Mouse (Mus musculus): ENCODE measurements around the gene Osbpl2. TPM values are rescaled to one million over a fixed set of nuclear protein-coding genes. Genes with fewer than 3 reads are reported as not detected.

The Osbpl2 gene
- polyA plus RNA-seq, 1 experiment from 2014 or later: 33.4 TPM

GRCm38 (mm10) chr2:180084565-180084964, 34.5 kb upstream of the Osbpl2 start:
- no peak overlapping the region for H3K27ac ChIP-seq (ENCODE audit: low read depth, low read length)
- H3K27me3 ChIP-seq (ENCODE audit: control insufficient read depth, insufficient read depth, low read length): no peaks in the 10 kb centered on the region; the same call in 1 of the 2 replicates
- no peak overlapping the region for H3K9ac ChIP-seq (ENCODE audit: low read depth, low read length)
- no peak overlapping the region for H3K4me3 ChIP-seq (ENCODE audit: low read depth, low read length)
- ATAC-seq (replicated peaks; ENCODE audit: insufficient number of reproducible peaks, low FRiP score, low TSS enrichment): no peak
- H3K9me3 ChIP-seq (replicated peaks; ENCODE audit: control insufficient read depth, low read length): no peaks in the 10 kb centered on the region
- peaks cover 3% of the 10 kb centered on the region for H3K36me3 ChIP-seq (ENCODE audit: control insufficient read depth, insufficient read depth, low read length)
- H3K4me1 ChIP-seq (ENCODE audit: control insufficient read depth, insufficient read depth, low read length): no peaks in the 10 kb centered on the region
- 46% methylated on average over 3 of the region's 3 CpGs for WGBS (ENCODE audit: insufficient replicate concordance)
- no peak overlapping the region for H3K4me2 ChIP-seq

GRCm38 (mm10) chr2:180085926-180086636, 33.0 kb upstream of the Osbpl2 start:
- Histone ChIP-seq H3K4me1 (ENCODE audit: control insufficient read depth, insufficient read depth, low read length) (no peaks in the 10 kb centered on the region), H3K4me3 (ENCODE audit: low read depth, low read length) (no peak overlapping the region), H3K4me2 (no peak overlapping the region), H3K27ac (ENCODE audit: low read depth, low read length) (no peak overlapping the region), H3K36me3 (ENCODE audit: control insufficient read depth, insufficient read depth, low read length) (peaks cover 3% of the 10 kb centered on the region), H3K9me3 (replicated peaks; ENCODE audit: control insufficient read depth, low read length) (no peaks in the 10 kb centered on the region), H3K9ac (ENCODE audit: low read depth, low read length) (no peak overlapping the region), H3K27me3 (ENCODE audit: control insufficient read depth, insufficient read depth, low read length) (no peaks in the 10 kb centered on the region; the same call in 1 of the 2 replicates)
- ATAC-seq (replicated peaks; ENCODE audit: insufficient number of reproducible peaks, low FRiP score, low TSS enrichment): no peak
- WGBS (ENCODE audit: insufficient replicate concordance): 69% methylated on average over 16 of the region's 16 CpGs

GRCm38 (mm10) chr2:180086637-180087027, 32.5 kb upstream of the Osbpl2 start:
- Histone ChIP-seq H3K9ac (ENCODE audit: low read depth, low read length) (no peak overlapping the region), H3K36me3 (ENCODE audit: control insufficient read depth, insufficient read depth, low read length) (peaks cover 3% of the 10 kb centered on the region), H3K9me3 (replicated peaks; ENCODE audit: control insufficient read depth, low read length) (no peaks in the 10 kb centered on the region), H3K4me3 (ENCODE audit: low read depth, low read length) (no peak overlapping the region), H3K27ac (ENCODE audit: low read depth, low read length) (no peak overlapping the region), H3K27me3 (ENCODE audit: control insufficient read depth, insufficient read depth, low read length) (no peaks in the 10 kb centered on the region; the same call in 1 of the 2 replicates), H3K4me1 (ENCODE audit: control insufficient read depth, insufficient read depth, low read length) (no peaks in the 10 kb centered on the region), H3K4me2 (no peak overlapping the region)
- 88% methylated on average over 5 of the region's 5 CpGs for WGBS (ENCODE audit: insufficient replicate concordance)
- ATAC-seq (replicated peaks; ENCODE audit: insufficient number of reproducible peaks, low FRiP score, low TSS enrichment): no peak

- Histone ChIP-seq H3K36me3 (ENCODE audit: control insufficient read depth, insufficient read depth, low read length) (peaks cover 3% of the 10 kb centered on the region), H3K4me2 (no peak overlapping the region), H3K4me3 (ENCODE audit: low read depth, low read length) (no peak overlapping the region), H3K4me1 (ENCODE audit: control insufficient read depth, insufficient read depth, low read length) (no peaks in the 10 kb centered on the region), H3K27me3 (ENCODE audit: control insufficient read depth, insufficient read depth, low read length) (no peaks in the 10 kb centered on the region; the same call in 1 of the 2 replicates), H3K27ac (ENCODE audit: low read depth, low read length) (no peak overlapping the region), H3K9ac (ENCODE audit: low read depth, low read length) (no peak overlapping the region), H3K9me3 (replicated peaks; ENCODE audit: control insufficient read depth, low read length) (no peaks in the 10 kb centered on the region)
- WGBS (ENCODE audit: insufficient replicate concordance): 84% methylated on average over 4 of the region's 4 CpGs
- ATAC-seq (replicated peaks; ENCODE audit: insufficient number of reproducible peaks, low FRiP score, low TSS enrichment): no peak
Measured at GRCm38 (mm10) chr2:180087472-180087871, 31.6 kb upstream of the Osbpl2 start.

GRCm38 (mm10) chr2:180090285-180090684, 28.8 kb upstream of the Osbpl2 start:
- WGBS (ENCODE audit: insufficient replicate concordance): 61% methylated on average over 11 of the region's 11 CpGs

GRCm38 (mm10) chr2:180095711-180096110, 23.4 kb upstream of the Osbpl2 start:
- H3K4me3 ChIP-seq (ENCODE audit: low read depth, low read length): no peak overlapping the region
- H3K27me3 ChIP-seq (ENCODE audit: control insufficient read depth, insufficient read depth, low read length): peaks cover 38% of the 10 kb centered on the region
- H3K36me3 ChIP-seq (ENCODE audit: control insufficient read depth, insufficient read depth, low read length): no peaks in the 10 kb centered on the region
- H3K4me1 ChIP-seq (ENCODE audit: control insufficient read depth, insufficient read depth, low read length): no peaks in the 10 kb centered on the region; the same call in 1 of the 2 replicates
- ATAC-seq (replicated peaks; ENCODE audit: insufficient number of reproducible peaks, low FRiP score, low TSS enrichment): no peak
- no peak overlapping the region for H3K9ac ChIP-seq (ENCODE audit: low read depth, low read length)
- no peaks in the 10 kb centered on the region for H3K9me3 ChIP-seq (replicated peaks; ENCODE audit: control insufficient read depth, low read length)
- WGBS (ENCODE audit: insufficient replicate concordance): 40% methylated on average over 5 of the region's 5 CpGs
- no peak overlapping the region for H3K4me2 ChIP-seq
- no peak overlapping the region for H3K27ac ChIP-seq (ENCODE audit: low read depth, low read length)

More at GRCm38 (mm10) chr2:180090285-180090684, 28.8 kb upstream of the Osbpl2 start:
- H3K9ac ChIP-seq (ENCODE audit: low read depth, low read length): no peak overlapping the region
- H3K27ac ChIP-seq (ENCODE audit: low read depth, low read length): no peak overlapping the region
- no peaks in the 10 kb centered on the region for H3K36me3 ChIP-seq (ENCODE audit: control insufficient read depth, insufficient read depth, low read length)
- H3K4me2 ChIP-seq: no peak overlapping the region
- H3K9me3 ChIP-seq (replicated peaks; ENCODE audit: control insufficient read depth, low read length): no peaks in the 10 kb centered on the region
- no peaks in the 10 kb centered on the region for H3K4me1 ChIP-seq (ENCODE audit: control insufficient read depth, insufficient read depth, low read length)
- no peak for ATAC-seq (replicated peaks; ENCODE audit: insufficient number of reproducible peaks, low FRiP score, low TSS enrichment)
- no peaks in the 10 kb centered on the region; the same call in 1 of the 2 replicates for H3K27me3 ChIP-seq (ENCODE audit: control insufficient read depth, insufficient read depth, low read length)
- H3K4me3 ChIP-seq (ENCODE audit: low read depth, low read length): no peak overlapping the region

- no peak overlapping the region for H3K4me2 ChIP-seq
- H3K27me3 ChIP-seq (ENCODE audit: control insufficient read depth, insufficient read depth, low read length): peaks cover 57% of the 10 kb centered on the region
Measured at GRCm38 (mm10) chr2:180097585-180097984, 21.5 kb upstream of the Osbpl2 start.

GRCm38 (mm10) chr2:180098167-180098566, 20.9 kb upstream of the Osbpl2 start:
- H3K27me3 ChIP-seq (ENCODE audit: control insufficient read depth, insufficient read depth, low read length): peaks cover 63% of the 10 kb centered on the region
- 25% methylated on average over 5 of the region's 5 CpGs for WGBS (ENCODE audit: insufficient replicate concordance)
- ATAC-seq (replicated peaks; ENCODE audit: insufficient number of reproducible peaks, low FRiP score, low TSS enrichment): no peak

More at GRCm38 (mm10) chr2:180097585-180097984, 21.5 kb upstream of the Osbpl2 start:
- no peaks in the 10 kb centered on the region; the same call in 1 of the 2 replicates for H3K4me1 ChIP-seq (ENCODE audit: control insufficient read depth, insufficient read depth, low read length)
- ATAC-seq (replicated peaks; ENCODE audit: insufficient number of reproducible peaks, low FRiP score, low TSS enrichment): no peak
- no peak overlapping the region for H3K9ac ChIP-seq (ENCODE audit: low read depth, low read length)
- no peak overlapping the region for H3K27ac ChIP-seq (ENCODE audit: low read depth, low read length)
- WGBS (ENCODE audit: insufficient replicate concordance): 28% methylated on average over 3 of the region's 3 CpGs
- no peaks in the 10 kb centered on the region for H3K9me3 ChIP-seq (replicated peaks; ENCODE audit: control insufficient read depth, low read length)
- no peak overlapping the region for H3K4me3 ChIP-seq (ENCODE audit: low read depth, low read length)
- H3K36me3 ChIP-seq (ENCODE audit: control insufficient read depth, insufficient read depth, low read length): no peaks in the 10 kb centered on the region

GRCm38 (mm10) chr2:180099529-180099928, 19.6 kb upstream of the Osbpl2 start:
- no peak for ATAC-seq (replicated peaks; ENCODE audit: insufficient number of reproducible peaks, low FRiP score, low TSS enrichment)
- 7% methylated on average over 15 of the region's 15 CpGs for WGBS (ENCODE audit: insufficient replicate concordance)
- no peak overlapping the region for H3K27ac ChIP-seq (ENCODE audit: low read depth, low read length)
- H3K4me2 ChIP-seq: peak overlapping the region; percentile 6; the same call in 1 of the 2 replicates
- no peaks in the 10 kb centered on the region for H3K9me3 ChIP-seq (replicated peaks; ENCODE audit: control insufficient read depth, low read length)
- H3K9ac ChIP-seq (ENCODE audit: low read depth, low read length): no peak overlapping the region
- no peaks in the 10 kb centered on the region for H3K36me3 ChIP-seq (ENCODE audit: control insufficient read depth, insufficient read depth, low read length)
- H3K27me3 ChIP-seq (ENCODE audit: control insufficient read depth, insufficient read depth, low read length): peaks cover 76% of the 10 kb centered on the region
- no peak overlapping the region for H3K4me3 ChIP-seq (ENCODE audit: low read depth, low read length)
- peaks cover 9% of the 10 kb centered on the region for H3K4me1 ChIP-seq (ENCODE audit: control insufficient read depth, insufficient read depth, low read length)

More at GRCm38 (mm10) chr2:180098167-180098566, 20.9 kb upstream of the Osbpl2 start:
- Histone ChIP-seq H3K4me1 (ENCODE audit: control insufficient read depth, insufficient read depth, low read length) (peaks cover under 1% of the 10 kb centered on the region; the same call in 1 of the 2 replicates), H3K4me2 (no peak overlapping the region), H3K9ac (ENCODE audit: low read depth, low read length) (no peak overlapping the region), H3K9me3 (replicated peaks; ENCODE audit: control insufficient read depth, low read length) (no peaks in the 10 kb centered on the region), H3K27ac (ENCODE audit: low read depth, low read length) (no peak overlapping the region), H3K4me3 (ENCODE audit: low read depth, low read length) (no peak overlapping the region), H3K36me3 (ENCODE audit: control insufficient read depth, insufficient read depth, low read length) (no peaks in the 10 kb centered on the region)

Measured in heart, embryonic 11.5 days (tissue).